Mouse (Mus musculus) midbrain, embryonic 11.5 days (tissue): ENCODE results near the gene Cbfa2t3. TPM values are rescaled to one million over a fixed set of nuclear protein-coding genes. Genes with fewer than 3 reads are reported as not detected.

Experiments used
- ATAC-seq: fragments of 200-750 bp; cut with Nextera tagmentation; 2 replicates; pipeline ENCODE4 v1.8.0; 2017; ENCODE audit warnings: moderate TSS enrichment, moderate library complexity; ENCODE audit not compliant: low FRiP score
- DNase-seq: peaks from one replicate; pipeline ENCODE4 v3.0.0; 2015; ENCODE audit warnings: low spot score; ENCODE audit errors: missing footprints
- H3K27ac ChIP-seq: fragments of 300-500 bp; sonication (generic); 2 replicates; pipeline ENCODE4 v1.5.1; 2014; ENCODE audit warnings: low read depth, low read length
- H3K27me3 ChIP-seq: fragments of 300-500 bp; sonication (generic); 2 replicates; pipeline ENCODE4 v1.6.1; 2014; ENCODE audit warnings: mild to moderate bottlenecking, low read length, moderate library complexity, mixed read lengths; ENCODE audit not compliant: control insufficient read depth, insufficient read depth
- H3K36me3 ChIP-seq: fragments of 300-500 bp; sonication (generic); 2 replicates; pipeline ENCODE4 v1.6.1; 2014; ENCODE audit warnings: mild to moderate bottlenecking, low read length, moderate library complexity, mixed read lengths; ENCODE audit not compliant: control insufficient read depth, insufficient read depth
- H3K4me1 ChIP-seq: fragments of 300-500 bp; sonication (generic); 2 replicates; pipeline ENCODE4 v1.6.1; 2014; ENCODE audit warnings: low read length; ENCODE audit not compliant: control insufficient read depth, insufficient read depth
- H3K4me2 ChIP-seq: fragments of 300-500 bp; sonication (generic); 2 replicates; pipeline ENCODE4 v1.6.1; 2014; ENCODE audit warnings: mild to moderate bottlenecking, moderate library complexity
- H3K4me3 ChIP-seq: fragments of 300-500 bp; sonication (generic); 2 replicates; pipeline ENCODE4 v1.5.1; 2014; ENCODE audit warnings: low read depth, low read length
- H3K9ac ChIP-seq: fragments of 300-500 bp; sonication (generic); 2 replicates; pipeline ENCODE4 v1.6.1; 2014; ENCODE audit warnings: low read length
- H3K9me3 ChIP-seq: fragments of 300-500 bp; sonication (generic); 2 replicates; pipeline ENCODE4 v1.6.1; 2016; ENCODE audit warnings: low read length; ENCODE audit not compliant: control insufficient read depth
- WGBS: fragments of 180-500 bp; shearing (Covaris S2); extraction: QIAGEN DNeasy Blood & Tissue Kit; methylation state at CpG from one replicate; pipeline ENCODE4 v1.1.7; 2014; 5-methylcytosine and 5-hydroxymethylcytosine counted together
- polyA plus RNA-seq: library from polyadenylated mRNA; unstranded; fragments of >200 nt; fragmentation: Nextera tagmentation; extraction: Ambion mirVana; gene quantifications from 2 replicates; pipeline ENCODE4 v1.2.1, GENCODE M21; 2014

The Cbfa2t3 gene
- polyA plus RNA-seq, 1 experiment from 2014 or later: 6.1 TPM

GRCm38 (mm10) chr8:122669370-122669769 is 29.5 kb downstream of the Cbfa2t3 start:
- 10% methylated on average over 5 of the region's 5 CpGs for WGBS
- peaks cover 8% of the 10 kb centered on the region for H3K4me1 ChIP-seq
- H3K27ac ChIP-seq: no peak overlapping the region
- no peak overlapping the region for H3K9ac ChIP-seq
- H3K27me3 ChIP-seq: peaks cover 8% of the 10 kb centered on the region
- H3K36me3 ChIP-seq: no peaks in the 10 kb centered on the region
- H3K4me2 ChIP-seq: no peak overlapping the region
- peak; percentile 84 for DNase-seq
- no peak overlapping the region for H3K4me3 ChIP-seq
- ATAC-seq: no peak
- no peaks in the 10 kb centered on the region for H3K9me3 ChIP-seq

- DNase-seq (no peak), ATAC-seq (no peak)
- no peak overlapping the region for H3K9ac ChIP-seq
- peaks cover 8% of the 10 kb centered on the region for H3K27me3 ChIP-seq
- WGBS: 75% methylated on average over 11 of the region's 11 CpGs
- H3K4me1 ChIP-seq: peaks cover 8% of the 10 kb centered on the region
- H3K27ac ChIP-seq: no peak overlapping the region
- H3K4me2 ChIP-seq: no peak overlapping the region
- H3K36me3 ChIP-seq: no peaks in the 10 kb centered on the region
- H3K4me3 ChIP-seq: no peak overlapping the region
- H3K9me3 ChIP-seq: no peaks in the 10 kb centered on the region
Observed at GRCm38 (mm10) chr8:122667854-122668253, 31.1 kb downstream of the Cbfa2t3 start.

DNA sequence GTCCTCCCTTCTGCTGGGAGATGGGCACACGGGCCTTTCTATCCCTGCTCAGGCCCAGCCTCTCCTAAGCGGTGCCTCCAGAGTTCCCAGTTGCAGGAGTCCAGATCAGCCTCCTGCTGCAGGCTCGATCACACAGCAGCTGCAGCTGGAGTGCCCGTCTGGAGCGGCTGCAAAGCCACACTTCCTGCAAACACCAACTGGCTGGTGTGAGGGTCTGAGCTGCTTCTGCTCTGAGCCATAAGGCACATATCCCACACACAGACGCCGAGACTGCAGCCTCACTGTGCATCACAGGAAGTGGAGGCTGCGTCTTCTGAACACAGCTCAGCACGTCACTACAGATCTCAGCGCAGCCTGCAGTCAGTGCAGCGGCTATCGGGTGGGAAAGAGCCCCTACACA is 32.1 kb downstream of the Cbfa2t3 start:
- DNase-seq (no peak), ATAC-seq (no peak)
- no peak overlapping the region for H3K4me2 ChIP-seq
- 62% methylated on average over 12 of the region's 12 CpGs for WGBS
- H3K27ac ChIP-seq: no peak overlapping the region
- peaks cover 8% of the 10 kb centered on the region for H3K27me3 ChIP-seq
- H3K4me3 ChIP-seq: no peak overlapping the region
- H3K9me3 ChIP-seq: no peaks in the 10 kb centered on the region
- no peak overlapping the region for H3K9ac ChIP-seq
- H3K4me1 ChIP-seq: peaks cover 8% of the 10 kb centered on the region
- H3K36me3 ChIP-seq: no peaks in the 10 kb centered on the region

DNA sequence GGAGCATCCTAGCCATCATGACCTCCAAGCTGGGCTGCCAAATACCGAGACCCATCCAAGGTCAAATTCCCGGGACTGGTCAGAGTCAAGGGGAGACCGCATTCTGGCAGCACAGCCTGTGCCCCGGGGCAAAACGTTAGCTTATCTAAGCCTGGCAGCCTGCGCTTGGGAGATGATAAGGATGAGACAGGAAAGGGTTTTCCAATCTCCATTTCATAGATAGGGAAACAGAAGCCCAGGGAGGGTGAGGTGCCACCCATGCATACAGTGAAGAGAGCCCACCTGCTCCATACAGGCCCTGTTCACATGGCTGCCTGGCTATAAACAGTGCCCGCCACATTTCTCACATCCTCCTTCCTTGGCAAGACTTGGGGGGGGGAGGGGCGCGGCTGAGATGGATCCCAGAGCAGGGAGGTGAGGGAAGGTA is 32.6 kb downstream of the Cbfa2t3 start:
- H3K9me3 ChIP-seq: no peaks in the 10 kb centered on the region
- peaks cover 8% of the 10 kb centered on the region for H3K27me3 ChIP-seq
- peaks cover 8% of the 10 kb centered on the region for H3K4me1 ChIP-seq
- no peak for ATAC-seq
- WGBS: 74% methylated on average over 9 of the region's 9 CpGs
- no peak overlapping the region for H3K27ac ChIP-seq
- no peak overlapping the region for H3K4me3 ChIP-seq
- H3K4me2 ChIP-seq: no peak overlapping the region
- H3K9ac ChIP-seq: no peak overlapping the region
- DNase-seq: no peak
- H3K36me3 ChIP-seq: no peaks in the 10 kb centered on the region

DNA sequence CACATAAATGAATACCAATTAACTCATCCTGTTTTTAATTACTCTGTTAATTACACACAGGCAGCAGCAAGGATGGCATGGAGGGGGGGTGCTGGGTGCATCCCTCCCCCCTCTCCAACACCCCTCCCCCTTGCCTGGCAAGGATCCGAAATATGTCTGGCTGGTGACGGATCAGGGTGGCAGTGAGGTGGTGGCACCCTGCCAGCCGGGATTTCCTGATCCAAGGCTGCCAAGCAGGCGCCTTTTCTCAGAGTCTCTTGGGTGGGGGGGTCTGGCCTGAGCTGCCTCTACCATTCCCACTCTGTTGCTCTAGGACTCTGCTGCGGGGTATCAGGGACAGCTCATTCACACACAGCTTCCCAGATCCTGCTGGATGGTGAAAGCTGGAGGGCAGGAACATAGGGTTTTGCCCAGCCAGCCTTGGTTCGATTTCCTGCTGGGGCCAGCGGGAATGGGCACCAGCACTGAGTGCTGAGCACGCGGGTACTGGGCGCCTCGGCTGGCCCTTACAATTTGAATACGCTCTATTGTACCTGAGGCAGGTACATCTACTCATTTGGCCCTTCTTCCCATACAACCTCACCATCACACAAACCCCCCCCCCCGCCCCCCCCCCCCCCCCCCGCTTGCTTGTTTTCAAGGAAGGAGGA is 33.1 kb downstream of the Cbfa2t3 start:
- DNase-seq (no peak), ATAC-seq (no peak)
- Histone ChIP-seq H3K4me2 (no peak overlapping the region), H3K4me1 (peaks cover 7% of the 10 kb centered on the region), H3K27ac (no peak overlapping the region), H3K4me3 (no peak overlapping the region), H3K9me3 (no peaks in the 10 kb centered on the region), H3K36me3 (no peaks in the 10 kb centered on the region), H3K9ac (no peak overlapping the region), H3K27me3 (peaks cover 5% of the 10 kb centered on the region)
- WGBS: 82% methylated on average over 12 of the region's 14 CpGs

DNA sequence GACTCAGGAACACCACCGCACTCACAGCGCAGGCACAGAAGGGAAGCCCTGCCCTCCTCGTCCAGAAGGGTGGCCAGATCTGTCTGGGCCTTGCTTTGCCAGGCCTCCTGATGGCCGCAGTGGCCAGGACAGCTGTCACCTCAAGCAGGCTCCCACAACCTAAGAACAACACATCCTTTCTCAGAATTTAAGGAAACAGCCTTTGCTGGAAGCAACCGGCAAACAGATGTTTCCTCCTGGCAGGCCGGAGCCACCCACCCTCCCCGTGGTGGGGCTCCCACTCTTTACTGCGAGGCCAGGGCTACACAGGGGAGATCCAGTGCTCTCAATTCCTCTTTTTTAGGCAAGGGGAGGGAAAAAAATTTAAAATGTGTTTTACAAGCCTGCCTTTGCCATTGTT is 33.7 kb downstream of the Cbfa2t3 start:
- H3K9me3 ChIP-seq: no peaks in the 10 kb centered on the region
- 77% methylated on average over 8 of the region's 8 CpGs for WGBS
- no peaks in the 10 kb centered on the region for H3K36me3 ChIP-seq
- DNase-seq: no peak
- H3K4me3 ChIP-seq: no peak overlapping the region
- no peak overlapping the region for H3K4me2 ChIP-seq
- H3K9ac ChIP-seq: no peak overlapping the region
- no peak overlapping the region for H3K27ac ChIP-seq
- peaks cover 3% of the 10 kb centered on the region for H3K27me3 ChIP-seq
- peaks cover 5% of the 10 kb centered on the region; the same call in 1 of the 2 replicates for H3K4me1 ChIP-seq
- no peak for ATAC-seq

GRCm38 (mm10) chr8:122663670-122664069 is 35.2 kb downstream of the Cbfa2t3 start:
- ATAC-seq (no peak), DNase-seq (no peak)
- Histone ChIP-seq H3K4me1 (0 out of 2 replicates have a peak, but pooled peaks cover 2% of the 10 kb centered on the region), H3K4me3 (no peak overlapping the region), H3K27me3 (no peaks in the 10 kb centered on the region; the same call in 1 of the 2 replicates), H3K9ac (no peak overlapping the region), H3K4me2 (no peak overlapping the region), H3K27ac (no peak overlapping the region), H3K9me3 (no peaks in the 10 kb centered on the region), H3K36me3 (no peaks in the 10 kb centered on the region)
- WGBS: 76% methylated on average over 5 of the region's 5 CpGs

GRCm38 (mm10) chr8:122663106-122663505 is 35.8 kb downstream of the Cbfa2t3 start:
- H3K27ac ChIP-seq: no peak overlapping the region
- DNase-seq (no peak), ATAC-seq (no peak)
- 90% methylated on average over 3 of the region's 3 CpGs for WGBS
- H3K9me3 ChIP-seq: no peaks in the 10 kb centered on the region
- H3K36me3 ChIP-seq: no peaks in the 10 kb centered on the region
- H3K4me2 ChIP-seq: no peak overlapping the region
- no peaks in the 10 kb centered on the region; the same call in 1 of the 2 replicates for H3K27me3 ChIP-seq
- H3K4me3 ChIP-seq: no peak overlapping the region
- H3K9ac ChIP-seq: no peak overlapping the region
- H3K4me1 ChIP-seq: 0 out of 2 replicates have a peak, but pooled peaks cover 4% of the 10 kb centered on the region

GRCm38 (mm10) chr8:122661894-122662293 is 37.0 kb downstream of the Cbfa2t3 start:
- H3K9ac ChIP-seq: no peak overlapping the region
- no peak overlapping the region for H3K4me3 ChIP-seq
- H3K4me1 ChIP-seq: 0 out of 2 replicates have a peak, but pooled peaks cover 4% of the 10 kb centered on the region
- no peak overlapping the region for H3K4me2 ChIP-seq
- H3K36me3 ChIP-seq: no peaks in the 10 kb centered on the region
- H3K27ac ChIP-seq: no peak overlapping the region
- H3K27me3 ChIP-seq: no peaks in the 10 kb centered on the region
- no peak for ATAC-seq
- H3K9me3 ChIP-seq: no peaks in the 10 kb centered on the region
- 83% methylated on average over 2 of the region's 2 CpGs for WGBS
- DNase-seq: no peak
